Mouse (Mus musculus): ENCODE results near the gene Prickle2. TPM values are rescaled to one million over a fixed set of nuclear protein-coding genes. Genes with fewer than 3 reads are reported as not detected.

The Prickle2 gene
- polyA plus RNA-seq, 1 experiment = 1.2 TPM

- 78% methylated on average over 2 of the region's 2 CpGs for WGBS
- DNase-seq (ENCODE audit: low read depth, low spot score) = no peak
Measured at GRCm38 (mm10) chr6:92467343-92467742, 238.6 kb downstream of the Prickle2 start.

DNA sequence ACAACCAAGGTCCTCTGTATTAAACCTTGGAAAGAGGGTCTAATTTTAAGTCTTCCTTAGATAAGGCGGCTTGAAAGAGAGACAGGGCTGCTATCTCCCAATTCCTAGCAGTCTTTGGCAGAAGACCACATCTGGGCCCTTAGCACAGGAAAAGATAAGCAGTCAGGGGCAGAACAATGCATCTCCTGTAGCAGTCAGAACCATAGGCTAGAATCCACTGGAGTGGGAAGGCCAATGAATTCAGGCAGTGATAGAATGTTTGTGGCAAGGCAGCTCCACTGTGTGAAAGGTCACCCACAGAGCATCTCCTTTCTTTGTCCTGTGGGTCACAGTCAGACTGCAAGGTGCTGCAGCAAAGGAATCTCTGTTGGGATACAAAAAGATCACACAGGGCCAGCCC lies 240.3 kb downstream of the Prickle2 start:
- DNase-seq (ENCODE audit: low read depth, low spot score) = no peak
- 79% methylated on average over 1 of the region's 1 CpGs for WGBS

DNA sequence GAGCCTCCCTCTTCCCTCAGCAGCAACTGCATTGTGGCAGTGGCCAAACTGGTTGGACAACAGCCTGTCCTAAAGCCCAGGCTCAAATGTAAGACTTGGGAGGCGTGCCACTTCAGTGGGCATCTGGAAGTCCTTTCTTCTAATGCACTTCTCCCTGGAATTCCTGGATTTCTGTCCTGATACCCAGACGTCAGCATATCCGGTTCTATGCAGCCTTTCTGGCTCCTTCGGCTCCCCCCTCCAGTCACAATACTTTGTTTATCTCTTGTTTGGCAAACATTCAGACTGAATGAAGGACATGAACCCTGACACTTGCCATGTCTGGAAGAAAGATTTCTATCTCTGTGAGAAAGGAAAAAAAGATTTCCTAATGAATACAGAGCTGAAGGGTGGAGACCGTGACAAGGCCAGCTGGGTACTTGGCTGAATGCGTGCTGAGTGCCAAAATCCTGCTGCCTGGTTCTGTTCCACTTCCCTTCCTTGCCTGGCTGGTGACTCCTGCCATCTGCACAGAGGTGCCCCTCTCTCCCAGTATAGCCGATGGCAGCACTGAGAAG lies 241.1 kb downstream of the Prickle2 start:
- 34% methylated on average over 7 of the region's 7 CpGs for WGBS
- no peak for DNase-seq (ENCODE audit: low read depth, low spot score)

GRCm38 (mm10) chr6:92463768-92464167 lies 242.2 kb downstream of the Prickle2 start:
- 42% methylated on average over 9 of the region's 9 CpGs for WGBS
- DNase-seq (ENCODE audit: low read depth, low spot score) = no peak

GRCm38 (mm10) chr6:92460750-92461149 lies 245.2 kb downstream of the Prickle2 start:
- DNase-seq (ENCODE audit: low read depth, low spot score) = no peak
- WGBS = 76% methylated on average over 2 of the region's 2 CpGs

DNA sequence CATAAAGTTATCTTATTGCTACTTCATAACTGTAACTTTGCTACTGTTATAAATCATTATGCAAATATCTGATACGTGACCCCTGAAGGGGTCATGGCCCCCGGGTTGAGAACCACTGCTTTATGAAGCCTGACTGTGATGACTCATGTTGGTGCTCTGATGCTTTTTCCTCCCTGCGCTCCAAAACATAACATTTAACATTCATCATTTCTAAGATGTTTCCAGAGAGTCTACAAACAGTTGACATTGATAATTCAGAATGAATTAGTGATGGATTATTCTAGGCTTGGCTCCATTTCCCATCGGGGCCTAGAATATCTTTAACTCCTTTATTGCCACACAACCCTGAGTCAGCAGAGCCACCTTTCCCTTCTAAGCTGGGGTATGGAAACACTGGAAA lies 247.9 kb downstream of the Prickle2 start:
- 61% methylated on average over 4 of the region's 4 CpGs for WGBS
- no peak for DNase-seq (ENCODE audit: low read depth, low spot score)

DNA sequence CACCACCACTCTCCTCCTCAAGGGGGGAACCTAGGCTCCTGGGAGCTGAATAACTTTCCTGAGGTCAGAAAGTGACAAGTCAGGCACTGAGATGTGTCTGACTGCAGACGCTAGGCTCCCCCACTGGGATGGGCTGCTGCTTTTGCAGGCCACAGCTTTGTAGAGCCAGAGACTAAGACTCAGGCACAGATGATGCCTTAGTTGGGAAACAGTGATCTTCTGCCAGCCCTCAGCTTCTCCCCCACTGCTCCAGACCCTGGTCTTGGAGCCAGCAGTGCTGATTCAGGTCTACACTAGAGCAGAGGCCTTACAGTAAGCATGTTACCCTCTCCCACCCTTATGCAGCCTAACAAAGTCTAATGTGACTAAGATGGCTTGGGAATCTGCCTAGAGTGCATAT lies 254.5 kb downstream of the Prickle2 start:
- WGBS = 72% methylated on average over 1 of the region's 1 CpGs
- no peak for DNase-seq (ENCODE audit: low read depth, low spot score)

DNA sequence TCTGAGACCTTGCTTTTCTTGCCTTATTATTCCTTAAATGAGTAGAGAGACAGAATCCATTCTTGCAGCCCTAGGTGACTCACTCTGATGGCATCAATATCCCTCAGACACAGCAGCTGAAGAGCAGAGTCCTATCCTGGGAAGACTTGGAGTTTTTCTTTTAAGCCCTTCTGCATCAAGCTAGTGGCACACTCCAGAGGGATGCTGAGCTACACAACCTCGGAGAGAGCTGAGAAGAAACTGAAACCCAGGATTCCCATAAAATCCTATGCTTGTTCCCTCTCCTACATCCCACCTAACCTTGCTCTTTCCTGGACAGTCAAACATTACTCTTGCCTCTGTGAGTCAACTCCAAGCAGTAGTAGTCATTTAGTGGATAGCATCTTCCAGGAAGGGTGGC lies 256.0 kb downstream of the Prickle2 start:
- 68% methylated on average over 1 of the region's 1 CpGs for WGBS
- no peak for DNase-seq (ENCODE audit: low read depth, low spot score)

GRCm38 (mm10) chr6:92446662-92447061 lies 259.3 kb downstream of the Prickle2 start:
- WGBS = 47% methylated on average over 3 of the region's 3 CpGs
- DNase-seq (ENCODE audit: low read depth, low spot score) = no peak

DNA sequence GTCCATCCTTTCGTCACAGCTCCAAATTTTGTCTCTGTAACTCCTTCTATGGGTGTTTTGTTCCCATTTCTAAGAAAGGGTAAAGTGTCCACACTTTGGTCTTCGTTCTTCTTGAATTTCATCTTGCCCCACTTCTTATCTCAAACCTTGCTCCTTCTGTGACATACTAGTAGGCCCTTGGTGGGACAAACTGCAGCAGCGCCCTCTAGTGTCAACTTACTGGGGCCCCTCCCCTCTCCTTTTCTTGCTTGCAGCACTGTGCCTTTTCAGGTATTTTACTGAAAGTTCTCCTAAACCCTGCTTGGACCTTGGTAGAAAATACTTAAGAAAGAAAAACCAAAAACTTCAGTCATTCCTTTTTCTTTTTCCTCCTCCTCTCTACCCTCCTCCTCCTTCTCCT lies 264.8 kb downstream of the Prickle2 start:
- 59% methylated on average over 3 of the region's 3 CpGs for WGBS
- DNase-seq (ENCODE audit: low read depth, low spot score) = no peak

DNA sequence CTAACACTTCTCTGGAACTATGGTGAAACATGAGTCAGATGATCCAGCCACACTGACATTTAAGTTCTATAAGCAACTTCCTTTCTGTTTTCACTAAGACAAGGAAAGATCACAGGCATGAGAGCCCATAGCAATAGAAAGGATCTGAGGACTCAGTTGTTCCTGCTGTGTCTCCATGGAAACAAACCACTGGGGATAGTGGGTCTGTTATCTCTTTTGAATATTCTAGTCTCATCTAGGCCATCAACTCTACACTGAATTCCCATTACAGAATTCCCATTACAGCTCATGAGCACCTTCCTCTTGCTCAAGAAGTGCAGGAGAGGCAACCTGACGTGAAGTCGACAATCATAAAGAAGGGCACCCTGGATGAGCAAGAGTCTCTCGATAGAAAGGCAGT lies 265.7 kb downstream of the Prickle2 start:
- DNase-seq (ENCODE audit: low read depth, low spot score) = no peak
- 90% methylated on average over 3 of the region's 3 CpGs for WGBS

DNA sequence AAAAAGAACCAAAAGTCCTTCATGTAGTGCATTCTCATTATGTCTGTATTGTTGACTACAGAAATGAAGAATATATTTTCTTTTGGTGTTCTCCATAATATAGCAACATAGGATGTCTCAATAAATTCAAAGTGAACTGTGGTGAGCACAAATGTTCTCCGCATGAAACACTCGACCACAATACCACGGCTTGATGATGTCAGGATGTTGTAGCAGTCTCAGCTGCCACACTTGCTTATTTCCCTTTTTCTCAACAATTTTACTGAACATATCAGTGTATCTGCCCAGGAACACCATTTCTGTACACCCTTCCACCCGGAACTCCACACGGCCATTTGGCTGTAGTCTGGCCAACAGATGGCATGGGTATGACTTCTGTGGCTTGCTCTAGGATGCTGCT lies 273.8 kb downstream of the Prickle2 start:
- 85% methylated on average over 5 of the region's 5 CpGs for WGBS
- no peak for DNase-seq (ENCODE audit: low read depth, low spot score)

- WGBS = 62% methylated on average over 7 of the region's 7 CpGs
- no peak for DNase-seq (ENCODE audit: low read depth, low spot score)
Measured at GRCm38 (mm10) chr6:92427406-92428171, 278.4 kb downstream of the Prickle2 start.

GRCm38 (mm10) chr6:92425901-92426300 lies 280.1 kb downstream of the Prickle2 start:
- WGBS = 71% methylated on average over 8 of the region's 8 CpGs
- no peak for DNase-seq (ENCODE audit: low read depth, low spot score)

GRCm38 (mm10) chr6:92425476-92425875 lies 280.5 kb downstream of the Prickle2 start:
- DNase-seq (ENCODE audit: low read depth, low spot score) = no peak
- 59% methylated on average over 7 of the region's 7 CpGs for WGBS

GRCm38 (mm10) chr6:92424991-92425390 lies 281.0 kb downstream of the Prickle2 start:
- DNase-seq (ENCODE audit: low read depth, low spot score) = no peak
- WGBS = 51% methylated on average over 3 of the region's 3 CpGs

DNA sequence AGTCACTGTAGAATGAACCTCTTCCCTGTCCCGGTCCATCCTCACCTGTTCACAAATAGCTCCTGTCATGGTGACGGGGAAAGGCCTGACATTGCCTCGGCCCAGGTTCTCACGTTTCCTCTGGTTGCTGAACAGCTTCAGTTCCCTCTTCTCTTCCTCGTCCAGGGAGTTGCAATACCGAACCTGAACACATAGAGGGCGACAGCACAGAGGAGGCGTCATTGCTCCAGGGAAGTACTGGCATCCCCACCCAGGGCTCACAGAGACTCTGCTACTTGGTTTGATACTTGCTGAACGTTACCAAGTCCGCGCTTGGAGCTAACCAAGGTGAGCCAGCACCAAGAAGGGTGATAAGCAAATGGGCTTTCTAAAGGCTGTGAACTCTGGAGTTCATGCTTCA lies 283.7 kb downstream of the Prickle2 start:
- WGBS = 60% methylated on average over 11 of the region's 11 CpGs

GRCm38 (mm10) chr6:92420106-92420505 lies 285.8 kb downstream of the Prickle2 start:
- 92% methylated on average over 12 of the region's 12 CpGs for WGBS
- DNase-seq (ENCODE audit: low read depth, low spot score) = no peak

More for the DNA sequence above, 283.7 kb downstream of the Prickle2 start:
- no peak for DNase-seq (ENCODE audit: low read depth, low spot score)

DNA sequence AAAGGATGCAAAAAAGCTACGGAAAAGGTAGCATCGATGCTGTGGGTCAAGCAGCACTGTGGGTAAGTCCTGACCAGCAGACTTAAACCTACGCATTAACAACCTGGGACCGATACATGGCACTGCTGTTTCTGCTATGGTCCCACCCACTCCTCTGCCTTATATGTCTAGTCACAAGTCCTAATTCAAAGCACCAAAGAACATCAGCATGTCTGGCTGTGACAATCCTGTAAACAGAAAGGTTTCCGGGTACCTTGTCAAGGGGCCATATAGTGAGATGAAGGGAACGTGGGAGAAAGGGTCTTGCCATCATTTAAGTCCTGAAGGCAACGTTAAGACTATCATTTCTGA lies 290.6 kb downstream of the Prickle2 start:
- WGBS = 66% methylated on average over 7 of the region's 7 CpGs

GRCm38 (mm10) chr6:92414478-92415404 lies 291.2 kb downstream of the Prickle2 start:
- 25% methylated on average over 8 of the region's 8 CpGs for WGBS
- no peak for DNase-seq (ENCODE audit: low read depth, low spot score)

More for the DNA sequence above, 290.6 kb downstream of the Prickle2 start:
- no peak for DNase-seq (ENCODE audit: low read depth, low spot score)
